Mouse (Mus musculus) lung, postnatal 25 days (tissue): ENCODE measurements around the gene E130308A19Rik.

Source experiments
- DNase-seq: peaks from one replicate; pipeline ENCODE4 v3.0.0; 2022; ENCODE audit warnings: low spot score

Gene E130308A19Rik

DNA sequence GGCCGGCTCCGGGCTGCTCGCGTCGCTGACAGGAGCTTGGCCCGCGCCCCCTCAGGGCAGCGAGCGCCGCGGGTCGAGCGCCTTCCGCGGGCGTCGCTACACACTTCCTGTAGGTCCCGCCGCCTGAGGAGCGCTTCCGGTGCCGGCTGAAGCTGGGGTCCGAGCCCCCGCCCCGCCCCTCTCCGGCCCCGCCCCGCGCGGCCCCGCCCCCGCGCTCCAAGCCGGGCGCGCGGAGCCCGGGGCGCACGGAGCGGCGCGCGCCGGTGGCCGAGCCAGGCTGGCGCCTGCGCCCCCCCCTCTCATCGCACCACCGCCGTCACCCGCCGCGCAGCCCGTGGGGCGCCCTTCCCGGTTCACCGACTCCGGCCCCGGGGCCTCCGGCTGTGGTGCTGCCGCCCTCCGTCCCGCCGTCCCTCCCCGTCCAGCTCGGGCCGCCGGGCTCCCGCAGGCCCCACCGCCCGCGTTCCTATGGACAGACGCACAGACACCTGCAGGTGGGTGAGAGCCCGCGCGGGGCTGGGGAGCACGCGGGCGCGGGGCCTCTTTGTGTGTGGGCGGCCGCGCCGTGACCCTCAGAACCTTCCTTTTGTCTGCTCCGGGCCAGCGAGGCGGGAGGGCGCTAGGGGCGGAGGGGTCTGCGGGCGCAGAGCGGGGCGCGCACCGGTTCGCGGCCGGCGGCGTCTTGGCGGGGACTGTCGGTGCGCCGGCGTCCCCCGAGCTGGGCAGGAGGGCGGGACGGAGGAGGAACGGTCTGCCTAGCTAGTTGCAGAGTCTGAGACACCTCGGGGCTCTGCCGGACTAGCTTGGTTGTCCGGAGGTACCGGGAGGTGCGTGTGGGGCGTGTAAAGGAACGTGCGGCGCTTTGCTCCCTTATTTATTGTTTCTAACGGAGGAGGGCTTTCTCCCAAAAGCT lies at the start of gene E130308A19Rik:
Gene E130308A19Rik (plus strand): TSS at position 214 of the 913 bp plus-strand sequence.
- DNase-seq = peak; percentile 74

GRCm38 (mm10) chr4:59580495-59581281 lies 45.3 kb upstream of the E130308A19Rik start:
- DNase-seq = no peak

GRCm38 (mm10) chr4:59581314-59582185 lies 44.5 kb upstream of the E130308A19Rik start, which contains the start of gene Hsdl2:
Gene Hsdl2 (plus strand): TSS chr4:59581563.
- DNase-seq = peak; percentile 98

- no peak for DNase-seq
Measured at GRCm38 (mm10) chr4:59582186-59582585, 43.8 kb upstream of the E130308A19Rik start.

DNA sequence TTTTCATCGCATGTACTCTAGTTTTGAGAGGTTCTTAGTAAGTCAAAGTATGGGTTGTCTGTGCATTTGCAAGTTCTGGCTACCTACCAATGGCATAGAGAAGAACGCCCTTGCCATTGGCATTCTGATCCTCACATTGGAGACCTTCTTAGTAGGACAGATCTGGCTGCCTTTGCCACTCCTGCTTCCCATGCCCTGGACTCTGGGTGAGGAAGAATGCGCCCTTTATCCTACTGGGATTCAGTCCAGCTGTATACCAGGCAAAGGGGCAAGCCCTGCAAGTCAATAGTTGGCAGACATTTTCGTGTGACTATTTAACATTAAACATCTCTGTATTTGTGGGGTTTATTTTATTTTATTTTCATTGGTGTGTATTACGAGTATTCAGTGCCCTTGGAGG lies 40.9 kb upstream of the E130308A19Rik start:
- DNase-seq = peak; percentile 19

DNA sequence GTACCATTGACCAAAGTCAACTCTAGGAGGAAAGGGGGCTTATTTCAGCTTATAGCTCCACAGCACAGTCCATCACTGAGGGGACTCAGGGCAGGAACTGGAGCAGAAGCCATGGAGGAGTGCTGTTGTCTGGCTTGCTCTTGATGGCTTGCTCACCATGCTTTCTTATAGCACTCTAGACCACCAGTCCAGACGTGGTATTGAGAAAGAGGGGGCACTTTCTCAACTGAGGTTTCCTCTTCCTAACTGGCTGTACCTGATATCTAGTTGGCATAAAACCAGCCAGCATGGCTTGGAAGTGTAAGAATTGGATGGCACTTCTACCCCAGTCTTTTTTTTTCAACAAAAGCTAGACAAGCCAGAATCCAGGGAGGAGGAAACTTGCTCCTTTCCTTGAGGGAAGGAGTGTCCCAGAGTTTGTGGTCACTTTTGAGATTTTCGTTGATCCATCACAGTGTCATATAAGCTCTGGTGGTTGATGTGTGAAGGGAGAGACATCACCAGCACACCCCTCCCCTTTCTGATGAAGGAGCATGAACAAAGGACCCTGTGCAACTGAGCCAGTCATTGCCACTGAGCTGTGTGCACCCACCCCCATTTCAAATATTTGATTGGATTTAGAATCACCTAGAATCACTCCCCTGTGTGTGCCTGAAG lies 38.7 kb upstream of the E130308A19Rik start:
- DNase-seq = no peak

- no peak for DNase-seq
Measured at GRCm38 (mm10) chr4:59587872-59588226, 38.2 kb upstream of the E130308A19Rik start.

- no peak for DNase-seq
Measured at GRCm38 (mm10) chr4:59594614-59595013, 31.4 kb upstream of the E130308A19Rik start.

DNA sequence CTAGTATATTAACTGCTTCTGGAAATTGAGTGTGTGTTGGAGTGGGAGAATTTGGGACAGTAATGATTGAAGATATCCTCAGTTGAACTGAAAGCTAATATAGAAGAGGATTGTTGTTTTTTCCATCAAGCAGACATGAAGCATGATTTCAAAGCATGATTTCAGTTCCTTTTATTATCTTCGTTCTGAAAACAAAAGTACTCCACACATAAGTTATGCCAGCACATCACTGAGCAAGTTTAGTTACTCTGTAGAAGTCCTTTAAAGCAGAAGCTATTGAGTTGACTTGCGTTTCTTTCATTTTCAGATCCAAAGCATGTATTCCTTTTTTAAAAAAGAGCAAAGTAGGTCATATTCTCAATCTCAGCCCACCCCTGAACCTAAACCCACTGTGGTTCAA lies 29.5 kb upstream of the E130308A19Rik start:
- no peak for DNase-seq

DNA sequence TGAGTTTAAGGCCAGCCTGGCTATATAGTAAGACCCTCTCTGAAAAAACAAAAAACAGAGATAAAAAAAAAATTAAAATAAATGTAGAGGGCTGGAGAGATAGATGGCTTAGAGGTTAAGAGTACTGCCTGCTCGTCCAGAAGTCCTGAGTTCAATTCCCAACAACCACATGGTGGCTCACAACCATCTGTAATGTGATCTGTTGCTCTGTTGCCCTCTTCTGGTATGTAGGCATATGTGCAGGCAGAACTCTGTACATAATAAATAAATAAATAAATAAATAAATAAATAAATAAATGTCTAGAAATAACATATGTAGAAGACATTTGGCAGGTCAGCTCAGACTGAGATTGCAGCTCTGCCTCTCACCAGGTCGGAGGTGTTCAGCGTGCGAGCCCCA lies 23.3 kb upstream of the E130308A19Rik start:
- DNase-seq = no peak

DNA sequence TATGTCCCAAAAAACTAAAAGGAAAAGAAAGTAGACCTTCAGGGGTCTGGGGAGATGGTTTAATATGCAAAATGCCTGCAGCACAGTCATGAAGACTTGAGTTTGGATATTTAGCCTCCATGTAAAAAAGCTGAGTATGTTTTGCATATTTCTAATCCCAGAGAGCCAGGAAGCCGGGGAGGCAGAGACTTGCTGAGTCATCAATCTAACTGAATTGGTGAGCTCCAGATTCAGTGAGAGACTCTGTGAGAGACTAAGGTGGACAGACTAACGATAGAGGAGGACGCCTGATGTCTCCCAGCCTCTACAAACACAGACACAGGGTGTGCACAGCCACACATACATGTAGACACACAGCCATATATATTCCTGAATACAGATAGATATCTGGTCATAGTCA lies 21.1 kb upstream of the E130308A19Rik start:
- no peak for DNase-seq

DNA sequence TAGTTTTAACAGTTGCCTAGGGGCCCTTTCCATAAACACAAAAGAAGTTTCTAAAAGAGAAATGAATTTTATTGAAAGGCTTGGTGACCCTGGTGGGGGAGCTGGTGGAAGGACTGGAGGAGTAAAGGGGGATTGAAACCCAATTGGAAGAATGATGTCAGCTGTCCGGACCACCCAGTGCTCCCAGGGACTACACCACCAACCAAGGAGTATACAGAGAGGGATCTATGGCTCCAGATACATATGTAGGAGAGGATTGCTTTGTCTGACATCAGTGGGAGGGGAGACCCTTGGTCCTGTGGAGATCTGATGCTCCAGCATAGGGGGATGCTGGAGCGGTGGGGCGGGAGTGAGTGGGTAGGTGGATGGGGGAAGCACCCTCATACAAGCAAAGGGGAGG lies 20.5 kb upstream of the E130308A19Rik start:
- DNase-seq = no peak

DNA sequence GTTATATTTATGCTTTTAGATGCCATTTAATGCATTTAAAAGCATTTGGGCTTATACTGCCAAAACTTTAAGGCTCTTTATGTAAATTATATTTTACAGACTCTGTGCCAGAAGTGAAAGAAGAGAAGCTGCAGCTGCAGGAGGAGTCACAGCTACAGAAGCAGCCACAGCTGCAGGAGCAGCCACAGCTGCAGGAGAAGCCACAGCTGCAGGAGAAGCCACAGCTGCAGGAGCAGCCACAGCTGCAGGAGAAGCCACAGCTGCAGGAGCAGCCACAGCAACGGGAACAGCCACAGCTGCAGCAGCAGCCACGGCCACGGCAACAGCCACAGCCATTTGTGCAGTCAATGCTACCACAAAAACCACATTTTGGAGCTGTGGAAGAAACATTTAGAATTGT lies 15.6 kb upstream of the E130308A19Rik start:
- DNase-seq = no peak

DNA sequence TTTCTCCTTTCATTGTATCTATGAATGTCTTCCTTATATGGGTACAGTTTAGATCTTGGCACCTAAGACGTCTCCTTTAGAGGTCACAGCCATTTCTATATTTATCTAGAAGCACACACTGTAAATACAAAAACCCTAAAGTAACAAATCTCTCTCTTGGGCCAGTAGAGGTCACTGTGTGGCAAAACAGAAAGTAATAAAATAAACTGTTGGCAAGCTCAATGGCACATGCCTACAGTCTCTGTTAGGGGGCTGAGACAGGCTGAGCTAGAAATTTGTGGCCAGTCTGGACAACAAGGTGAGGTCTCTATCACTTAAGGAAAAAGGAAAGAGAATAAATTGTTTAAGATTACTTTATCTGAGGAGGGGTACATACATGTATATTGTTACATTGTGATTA lies 11.0 kb upstream of the E130308A19Rik start:
- DNase-seq = peak; percentile 61

DNA sequence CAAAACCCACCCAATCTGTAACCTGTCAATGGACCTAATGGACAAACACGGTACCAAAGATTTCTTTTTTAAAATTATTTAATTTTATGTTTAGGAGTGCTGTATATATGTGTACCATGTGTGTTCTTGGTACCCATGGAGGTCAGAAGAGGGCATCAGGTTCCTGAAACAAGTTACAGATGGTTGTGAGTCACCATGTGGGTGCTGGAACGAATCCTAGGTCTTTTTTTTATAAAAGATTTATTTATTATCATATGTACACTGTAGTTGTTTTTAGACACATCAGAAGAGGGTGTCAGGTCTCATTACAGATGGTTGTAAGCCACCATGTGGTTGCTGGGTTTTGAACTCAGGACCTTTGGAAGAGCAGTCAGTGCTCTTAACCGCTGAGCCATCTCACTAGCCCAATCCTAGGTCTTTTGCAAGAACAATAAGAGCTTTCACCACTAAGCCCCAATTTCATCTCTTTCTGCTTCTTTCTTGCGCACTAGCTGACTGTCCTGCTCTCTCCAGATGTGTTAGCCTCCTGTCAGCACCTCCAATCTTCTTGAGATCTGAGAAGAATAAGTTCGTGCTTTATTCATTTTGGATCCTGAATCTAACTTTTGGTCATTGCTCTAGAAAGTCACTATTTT lies 6.3 kb upstream of the E130308A19Rik start:
- no peak for DNase-seq

DNA sequence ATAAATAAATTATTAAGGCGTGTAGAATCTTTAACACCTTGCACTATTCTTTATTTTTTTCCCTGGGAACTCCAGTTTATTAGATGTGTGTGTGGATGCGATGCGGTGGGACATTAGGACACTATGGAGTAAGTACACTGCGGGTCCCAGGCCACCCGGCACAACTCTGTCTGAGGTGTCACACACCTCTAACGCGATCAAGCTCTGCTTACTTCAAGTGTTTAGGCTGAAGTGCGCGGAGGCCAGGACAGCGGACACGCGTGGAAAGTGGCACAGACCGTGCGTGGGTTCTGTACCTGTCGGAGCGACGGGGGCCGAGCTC lies 374 bp upstream of the E130308A19Rik start:
- no peak for DNase-seq

- DNase-seq = no peak
Measured at GRCm38 (mm10) chr4:59628255-59628654, 2.2 kb downstream of the E130308A19Rik start.

DNA sequence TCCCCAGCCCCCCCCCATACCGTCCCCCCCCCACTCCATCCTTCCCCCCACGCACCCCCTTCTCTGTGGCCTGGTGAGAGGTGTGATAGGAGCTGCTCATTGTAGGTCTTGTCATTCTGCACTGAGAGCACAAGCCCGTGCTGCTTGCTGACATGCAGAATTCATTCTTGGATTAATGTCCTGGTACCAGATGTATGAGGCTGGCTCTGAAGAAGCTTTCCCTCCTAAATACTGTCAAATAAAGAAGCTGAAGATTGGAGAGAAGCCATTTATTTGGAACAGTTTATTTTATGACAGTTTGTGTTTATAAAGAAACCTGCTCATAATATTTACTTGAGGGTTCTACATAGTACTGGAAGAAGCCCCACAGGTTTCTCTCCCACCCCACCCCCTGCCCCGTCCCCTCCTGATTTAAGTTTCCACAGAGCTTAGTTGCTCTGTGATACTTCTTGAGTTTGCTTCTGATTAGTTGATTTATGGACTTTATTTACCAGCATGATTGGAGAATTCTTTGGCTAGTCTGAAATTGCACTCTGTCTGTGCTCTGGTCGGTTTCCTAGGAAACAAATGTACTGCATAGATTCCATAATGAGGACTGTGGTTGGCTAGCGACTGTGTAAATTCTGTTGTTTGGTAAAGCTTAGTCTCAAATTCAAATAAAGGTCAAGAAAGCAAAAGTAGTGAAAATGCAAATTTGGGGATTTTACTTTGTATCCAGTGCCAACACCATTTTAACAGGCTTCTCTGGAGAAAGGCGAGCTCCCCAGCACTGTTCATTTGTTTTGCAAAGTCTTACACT lies 3.3 kb downstream of the E130308A19Rik start:
- DNase-seq = no peak

GRCm38 (mm10) chr4:59630122-59630521 lies 4.1 kb downstream of the E130308A19Rik start:
- no peak for DNase-seq

DNA sequence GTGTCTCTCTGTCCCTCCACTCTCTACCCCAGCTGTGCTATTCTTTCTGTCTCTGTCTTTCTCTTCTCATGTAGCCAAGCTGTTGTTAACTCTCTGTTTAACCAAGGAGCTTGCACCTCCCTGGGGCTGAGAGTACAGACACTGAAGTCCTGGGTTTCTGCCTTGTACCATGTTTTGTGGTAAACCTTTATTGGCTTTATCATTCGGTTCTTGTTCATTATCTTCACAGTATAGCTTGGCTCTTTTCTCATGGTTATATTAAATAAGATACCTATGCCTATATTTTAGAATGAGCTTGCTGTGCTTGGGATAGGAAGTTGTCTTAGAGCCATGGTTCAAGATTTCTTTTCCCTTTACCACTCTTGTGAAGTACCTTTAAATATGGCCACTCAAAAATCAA lies 8.5 kb downstream of the E130308A19Rik start:
- DNase-seq = no peak
